Mouse (Mus musculus) midbrain, embryonic 10.5 days (tissue): ENCODE results near the gene Fkbp15. TPM values are rescaled to one million over a fixed set of nuclear protein-coding genes. Genes with fewer than 3 reads are reported as not detected.

Experiments used
- DNase-seq: peaks from one replicate; pipeline ENCODE4 v3.0.0-alpha.2; 2017; ENCODE audit warnings: low spot score
- H3K27ac ChIP-seq: fragments of 300-500 bp; sonication (generic); replicated peaks from 2 replicates; pipeline ENCODE4 v1.5.1; 2016; ENCODE audit warnings: mild to moderate bottlenecking
- H3K27me3 ChIP-seq: fragments of 300-500 bp; sonication (generic); 2 replicates; pipeline ENCODE4 v1.6.1; 2016; ENCODE audit warnings: low read depth, mild to moderate bottlenecking; ENCODE audit not compliant: poor library complexity, severe bottlenecking
- H3K36me3 ChIP-seq: fragments of 300-500 bp; sonication (generic); 2 replicates; pipeline ENCODE4 v1.6.1; 2016; ENCODE audit warnings: mild to moderate bottlenecking, moderate library complexity
- H3K4me1 ChIP-seq: fragments of 300-500 bp; sonication (generic); 2 replicates; pipeline ENCODE4 v1.6.1; 2016
- H3K4me3 ChIP-seq: fragments of 300-500 bp; sonication (generic); 2 replicates; pipeline ENCODE4 v1.5.1; 2016; ENCODE audit warnings: mild to moderate bottlenecking, moderate library complexity
- H3K9me3 ChIP-seq: fragments of 300-500 bp; sonication (generic); replicated peaks from 2 replicates; pipeline ENCODE4 v1.6.1; 2016; ENCODE audit warnings: mild to moderate bottlenecking
- WGBS: fragments of 180-500 bp; shearing (Covaris S2); methylation state at CpG from one replicate; pipeline ENCODE4 v1.1.7; 2016; 5-methylcytosine and 5-hydroxymethylcytosine counted together
- polyA plus RNA-seq: library from polyadenylated mRNA; unstranded; fragments of >200 nt; fragmentation: Nextera tagmentation; extraction: Ambion mirVana; gene quantifications from 2 replicates; pipeline ENCODE4 v1.2.1, GENCODE M21; 2016

The Fkbp15 gene
- polyA plus RNA-seq, 1 experiment from 2014 or later, result 17.6 TPM

GRCm38 (mm10) chr4:62364299-62364698, 4.0 kb upstream of the Fkbp15 start:
- H3K27ac ChIP-seq, result no peak overlapping the region
- 93% methylated on average over 8 of the region's 8 CpGs for WGBS
- no peaks in the 10 kb centered on the region for H3K9me3 ChIP-seq

GRCm38 (mm10) chr4:62362437-62362836, 2.1 kb upstream of the Fkbp15 start:
- H3K4me3 ChIP-seq, result no peak overlapping the region; the same call in 1 of the 2 replicates
- no peak overlapping the region for H3K27ac ChIP-seq
- H3K27me3 ChIP-seq, result no peaks in the 10 kb centered on the region
- no peaks in the 10 kb centered on the region for H3K36me3 ChIP-seq
- no peak for DNase-seq
- WGBS, result 86% methylated on average over 2 of the region's 2 CpGs
- H3K4me1 ChIP-seq, result peaks cover 23% of the 10 kb centered on the region
- H3K9me3 ChIP-seq, result no peaks in the 10 kb centered on the region

More at GRCm38 (mm10) chr4:62364299-62364698, 4.0 kb upstream of the Fkbp15 start:
- Histone ChIP-seq H3K4me1 (peaks cover 18% of the 10 kb centered on the region), H3K4me3 (no peak overlapping the region), H3K27me3 (no peaks in the 10 kb centered on the region), H3K36me3 (no peaks in the 10 kb centered on the region)
- no peak for DNase-seq

- Histone ChIP-seq H3K36me3 (no peaks in the 10 kb centered on the region), H3K9me3 (no peaks in the 10 kb centered on the region), H3K27ac (0 out of 2 replicates have a peak overlapping the region, but pooled peaks have one; percentile 13), H3K4me3 (peak overlapping the region; percentile 81), H3K27me3 (no peaks in the 10 kb centered on the region), H3K4me1 (peaks cover 23% of the 10 kb centered on the region)
- DNase-seq, result no peak
- WGBS, result 93% methylated on average over 1 of the region's 1 CpGs
Observed at GRCm38 (mm10) chr4:62361997-62362396, 1.6 kb upstream of the Fkbp15 start.

GRCm38 (mm10) chr4:62361571-62361970, 1.2 kb upstream of the Fkbp15 start:
- Histone ChIP-seq H3K27me3 (no peaks in the 10 kb centered on the region), H3K36me3 (no peaks in the 10 kb centered on the region), H3K27ac (0 out of 2 replicates have a peak overlapping the region, but pooled peaks have one; percentile 13), H3K4me1 (peaks cover 23% of the 10 kb centered on the region), H3K9me3 (no peaks in the 10 kb centered on the region), H3K4me3 (peak overlapping the region; percentile 81)
- no peak for DNase-seq
- WGBS, result 67% methylated on average over 6 of the region's 6 CpGs

- Histone ChIP-seq H3K27me3 (no peaks in the 10 kb centered on the region), H3K4me3 (peak overlapping the region; percentile 81), H3K4me1 (peaks cover 23% of the 10 kb centered on the region), H3K36me3 (no peaks in the 10 kb centered on the region), H3K9me3 (no peaks in the 10 kb centered on the region), H3K27ac (peak overlapping the region; percentile 87)
- under 1% methylated on average over 21 of the region's 22 CpGs for WGBS
- DNase-seq, result no peak
Observed at GRCm38 (mm10) chr4:62360805-62361455, 582 bp upstream of the Fkbp15 start.

GRCm38 (mm10) chr4:62359256-62359775, 1.0 kb downstream of the Fkbp15 start:
- Histone ChIP-seq H3K27ac (peak overlapping the region; percentile 87; the same call in 1 of the 2 replicates), H3K9me3 (no peaks in the 10 kb centered on the region), H3K4me3 (peak overlapping the region; percentile 81), H3K27me3 (no peaks in the 10 kb centered on the region), H3K36me3 (no peaks in the 10 kb centered on the region), H3K4me1 (peaks cover 23% of the 10 kb centered on the region)
- WGBS, result 53% methylated on average over 7 of the region's 7 CpGs
- DNase-seq, result no peak

- Histone ChIP-seq H3K4me1 (peaks cover 23% of the 10 kb centered on the region), H3K9me3 (no peaks in the 10 kb centered on the region), H3K27me3 (no peaks in the 10 kb centered on the region), H3K36me3 (no peaks in the 10 kb centered on the region), H3K4me3 (no peak overlapping the region), H3K27ac (no peak overlapping the region)
- DNase-seq, result no peak
- WGBS, result 82% methylated on average over 1 of the region's 1 CpGs
Observed at GRCm38 (mm10) chr4:62357631-62358148, 2.7 kb downstream of the Fkbp15 start.

- H3K27ac ChIP-seq, result no peak overlapping the region
- peaks cover 27% of the 10 kb centered on the region for H3K36me3 ChIP-seq
- no peak for DNase-seq
- H3K4me1 ChIP-seq, result no peaks in the 10 kb centered on the region
- 89% methylated on average over 2 of the region's 2 CpGs for WGBS
- no peak overlapping the region for H3K4me3 ChIP-seq
- H3K27me3 ChIP-seq, result no peaks in the 10 kb centered on the region
- H3K9me3 ChIP-seq, result no peaks in the 10 kb centered on the region
Observed at GRCm38 (mm10) chr4:62349371-62349770, 11.0 kb downstream of the Fkbp15 start.

- no peak for DNase-seq
- peaks cover 35% of the 10 kb centered on the region for H3K36me3 ChIP-seq
- H3K4me1 ChIP-seq, result no peaks in the 10 kb centered on the region
- WGBS, result 83% methylated on average over 2 of the region's 2 CpGs
- no peaks in the 10 kb centered on the region for H3K9me3 ChIP-seq
- no peak overlapping the region for H3K4me3 ChIP-seq
- H3K27me3 ChIP-seq, result no peaks in the 10 kb centered on the region
- H3K27ac ChIP-seq, result no peak overlapping the region
Observed at GRCm38 (mm10) chr4:62348329-62348705, 12.0 kb downstream of the Fkbp15 start.

GRCm38 (mm10) chr4:62347605-62348328, 12.6 kb downstream of the Fkbp15 start:
- 82% methylated on average over 9 of the region's 9 CpGs for WGBS
- no peak for DNase-seq

GRCm38 (mm10) chr4:62345827-62346226, 14.5 kb downstream of the Fkbp15 start:
- Histone ChIP-seq H3K36me3 (peaks cover 30% of the 10 kb centered on the region), H3K27me3 (no peaks in the 10 kb centered on the region), H3K4me1 (no peaks in the 10 kb centered on the region), H3K9me3 (no peaks in the 10 kb centered on the region), H3K4me3 (no peak overlapping the region), H3K27ac (no peak overlapping the region)
- WGBS, result 85% methylated on average over 4 of the region's 4 CpGs
- no peak for DNase-seq

More at GRCm38 (mm10) chr4:62347605-62348328, 12.6 kb downstream of the Fkbp15 start:
- H3K4me1 ChIP-seq, result no peaks in the 10 kb centered on the region
- H3K36me3 ChIP-seq, result peaks cover 35% of the 10 kb centered on the region
- no peak overlapping the region for H3K4me3 ChIP-seq
- H3K9me3 ChIP-seq, result no peaks in the 10 kb centered on the region
- H3K27me3 ChIP-seq, result no peaks in the 10 kb centered on the region
- no peak overlapping the region for H3K27ac ChIP-seq

- no peak for DNase-seq
- H3K27me3 ChIP-seq, result no peaks in the 10 kb centered on the region
- H3K9me3 ChIP-seq, result no peaks in the 10 kb centered on the region
- H3K27ac ChIP-seq, result no peak overlapping the region
- H3K4me3 ChIP-seq, result no peak overlapping the region
- WGBS, result 90% methylated on average over 1 of the region's 1 CpGs
- no peaks in the 10 kb centered on the region for H3K4me1 ChIP-seq
- peaks cover 32% of the 10 kb centered on the region for H3K36me3 ChIP-seq
Observed at GRCm38 (mm10) chr4:62344000-62344399, 16.3 kb downstream of the Fkbp15 start.

GRCm38 (mm10) chr4:62338536-62338935, 21.8 kb downstream of the Fkbp15 start:
- Histone ChIP-seq H3K36me3 (peaks cover 40% of the 10 kb centered on the region), H3K4me3 (no peak overlapping the region), H3K27me3 (no peaks in the 10 kb centered on the region), H3K4me1 (no peaks in the 10 kb centered on the region), H3K27ac (no peak overlapping the region), H3K9me3 (no peaks in the 10 kb centered on the region)
- DNase-seq, result no peak
- WGBS, result 93% methylated on average over 5 of the region's 5 CpGs
